Comparison of ENCODE assay signal across 9 mouse cellular contexts in genomic region chr5:148966395-148966794, GRCm38 (mm10). TPM values are rescaled to one million over a fixed set of nuclear protein-coding genes. Genes with fewer than 3 reads are reported as not detected.
DNase-seq lines count a peak whose midpoint lies in the region; ATAC-seq and TF ChIP-seq lines count a peak whose summit lies in the region.
"Had no signal": no experiment of that assay in that cellular context is flagged by ENCODE, and none has a peak within 500 bp of the region (broad histone marks: within the 10 kb centered on the region; RNA-seq: fewer than 3 reads in every experiment).

No protein-coding gene starts in this region.

- no peak for DNase-seq in heart, postnatal 36 days
- peak; percentile 80 for DNase-seq in 3T3-L1 (ENCODE audit: low read depth, low spot score)
- DNase-seq in liver, embryonic 14.5 days (ENCODE audit: low read depth in 3 of 3, low spot score in 3 of 3) = no peak
- no peak for DNase-seq in right cerebral cortex, adult 2 months (ENCODE audit: low spot score in 2 of 2)
- no peak for DNase-seq in adrenal gland, adult (ENCODE audit: inconsistent age in 2 of 2, low spot score in 1 of 2)
- no peak for DNase-seq in spleen, postnatal 10 days (ENCODE audit: low spot score in 2 of 2)

- WGBS in heart, embryonic 11.5 days (ENCODE audit: insufficient replicate concordance) = 56% methylated on average over 6 of the region's 6 CpGs
- 66% methylated on average over 6 of the region's 6 CpGs for WGBS in forebrain, embryonic 13.5 days
- 48% methylated on average over 6 of the region's 6 CpGs for WGBS in liver, embryonic 14.5 days (ENCODE audit: insufficient replicate concordance)

- H3K36me3 ChIP-seq in heart, embryonic 11.5 days (ENCODE audit: control insufficient read depth, insufficient read depth, low read length) = no peaks in the 10 kb centered on the region
- H3K36me3 ChIP-seq in forebrain, embryonic 13.5 days (ENCODE audit: poor library complexity, severe bottlenecking) = no peaks in the 10 kb centered on the region
- no peaks in the 10 kb centered on the region for H3K36me3 ChIP-seq in liver, embryonic 14.5 days (replicated peaks; ENCODE audit: control insufficient read depth, insufficient read depth, low read depth)

- H3K9ac ChIP-seq in heart, embryonic 11.5 days (ENCODE audit: low read depth, low read length) = no peak overlapping the region
- no peak overlapping the region for H3K9ac ChIP-seq in forebrain, embryonic 13.5 days
- peak overlapping the region; percentile 35 for H3K9ac ChIP-seq in liver, embryonic 14.5 days (replicated peaks)

- H3K4me3 ChIP-seq in heart, embryonic 11.5 days (ENCODE audit: low read depth, low read length) = no peak overlapping the region
- no peak overlapping the region for H3K4me3 ChIP-seq in forebrain, embryonic 13.5 days
- H3K4me3 ChIP-seq in liver, embryonic 14.5 days (ENCODE audit: insufficient read depth in 1 of 2, low read depth in 2 of 2, low read length in 2 of 2) = no peak overlapping the region

- H3K4me1 ChIP-seq in heart, embryonic 11.5 days (ENCODE audit: control insufficient read depth, insufficient read depth, low read length) = peaks cover 33% of the 10 kb centered on the region
- peaks cover 7% of the 10 kb centered on the region for H3K4me1 ChIP-seq in forebrain, embryonic 13.5 days
- H3K4me1 ChIP-seq in liver, embryonic 14.5 days (replicated peaks; ENCODE audit: control insufficient read depth in 2 of 2, insufficient read depth in 2 of 2, low read length in 1 of 2) = peaks cover 31 to 52% of the 10 kb centered on the region in 2 experiments

- intact Hi-C loops in heart, postnatal 36 days (cut with DNase I) = no loop called here

- H3K9me3 ChIP-seq in heart, embryonic 11.5 days (replicated peaks; ENCODE audit: control insufficient read depth, low read length) = no peaks in the 10 kb centered on the region
- H3K9me3 ChIP-seq in forebrain, embryonic 13.5 days (replicated peaks) = no peaks in the 10 kb centered on the region
- no peaks in the 10 kb centered on the region for H3K9me3 ChIP-seq in liver, embryonic 14.5 days (ENCODE audit: control insufficient read depth, low read length)

- H3K27me3 ChIP-seq in heart, embryonic 11.5 days (ENCODE audit: control insufficient read depth, insufficient read depth, low read length) = no peaks in the 10 kb centered on the region
- no peaks in the 10 kb centered on the region for H3K27me3 ChIP-seq in forebrain, embryonic 13.5 days
- no peaks in the 10 kb centered on the region for H3K27me3 ChIP-seq in liver, embryonic 14.5 days (ENCODE audit: control insufficient read depth, insufficient read depth, low read length)
- H3K27me3 ChIP-seq: CH12.LX had no signal

- TF ChIP-seq EP300 in liver, embryonic 14.5 days (IDR thresholded peaks at IDR 0.05; ENCODE audit: low read depth) = no peak

- ATAC-seq in heart, embryonic 11.5 days (replicated peaks; ENCODE audit: insufficient number of reproducible peaks, low FRiP score, low TSS enrichment) = no peak
- no peak for ATAC-seq in forebrain, embryonic 13.5 days
- 0 out of 2 replicates have a peak, but pooled peaks have one; percentile 5 for ATAC-seq in liver, embryonic 14.5 days (ENCODE audit: insufficient read depth)

- H3K4me2 ChIP-seq in heart, embryonic 11.5 days = peak overlapping the region; percentile 11
- H3K4me2 ChIP-seq in forebrain, embryonic 13.5 days = no peak overlapping the region
- H3K4me2 ChIP-seq in liver, embryonic 14.5 days (ENCODE audit: low read depth) = peak overlapping the region; percentile 68

- no peak for TF ChIP-seq CTCF in liver, embryonic 14.5 days (IDR thresholded peaks at IDR 0.05; ENCODE audit: low read depth)

- H3K27ac ChIP-seq in heart, embryonic 11.5 days (ENCODE audit: low read depth, low read length) = peak overlapping the region; percentile 66
- peak overlapping the region; percentile 53 for H3K27ac ChIP-seq in forebrain, embryonic 13.5 days
- peak overlapping the region; percentile 84 for H3K27ac ChIP-seq in liver, embryonic 14.5 days

RNA-seq across cellular contexts. Expression of gene Gm42791, which starts 28.6 kb away (rescaled TPM):
- 2.5 TPM in 1 of 2 replicates, not detected in the other for polyA plus RNA-seq in heart, embryonic 11.5 days (2014; fragmentation: Nextera tagmentation; extraction: Ambion mirVana)
- 1 to 10 TPM; 1.1 to 5.5 TPM for total RNA-seq in heart, postnatal 36 days (2021)
- polyA plus RNA-seq in forebrain, embryonic 13.5 days (2015; fragmentation: Nextera tagmentation; extraction: Ambion mirVana) = 3.5 and 10.1 TPM in 2 replicates
- polyA plus RNA-seq in liver, embryonic 14.5 days (2012; rRNA removed) = not detected in 2 replicates
- polyA plus RNA-seq in liver, embryonic 14.5 days (2014; fragmentation: Nextera tagmentation; extraction: Ambion mirVana) = 1.0 TPM in 1 of 2 replicates, not detected in the other

RNA-seq across cellular contexts. Expression of gene Katnal1, which starts 37.3 kb away (rescaled TPM):
- 17.4 and 18.5 TPM in 2 replicates for polyA plus RNA-seq in heart, embryonic 11.5 days (2014; fragmentation: Nextera tagmentation; extraction: Ambion mirVana)
- 10 to 100 TPM in 1 of 2 experiments, 1 to 10 TPM in 1; 8.0 to 10.3 TPM for total RNA-seq in heart, postnatal 36 days (2021)
- polyA plus RNA-seq in forebrain, embryonic 13.5 days (2015; fragmentation: Nextera tagmentation; extraction: Ambion mirVana) = 31.6 and 38.5 TPM in 2 replicates
- 3.9 and 5.1 TPM in 2 replicates for polyA plus RNA-seq in liver, embryonic 14.5 days (2012; rRNA removed)
- 7.6 and 8.3 TPM in 2 replicates for polyA plus RNA-seq in liver, embryonic 14.5 days (2014; fragmentation: Nextera tagmentation; extraction: Ambion mirVana)
